Mouse (Mus musculus) forelimb bud, embryonic 11.5 days (tissue): ENCODE measurements around the gene Os9.
"Not testable (repeated sequence)": the region's sequence is repeated elsewhere in the genome, so short reads cannot be mapped to it uniquely, and the experiment has no call there.

Experiments used
- DNase-seq: peaks from one replicate; pipeline ENCODE4 v3.0.0-alpha.2; 2012; ENCODE audit warnings: low read depth, low spot score

Os9 gene

DNA sequence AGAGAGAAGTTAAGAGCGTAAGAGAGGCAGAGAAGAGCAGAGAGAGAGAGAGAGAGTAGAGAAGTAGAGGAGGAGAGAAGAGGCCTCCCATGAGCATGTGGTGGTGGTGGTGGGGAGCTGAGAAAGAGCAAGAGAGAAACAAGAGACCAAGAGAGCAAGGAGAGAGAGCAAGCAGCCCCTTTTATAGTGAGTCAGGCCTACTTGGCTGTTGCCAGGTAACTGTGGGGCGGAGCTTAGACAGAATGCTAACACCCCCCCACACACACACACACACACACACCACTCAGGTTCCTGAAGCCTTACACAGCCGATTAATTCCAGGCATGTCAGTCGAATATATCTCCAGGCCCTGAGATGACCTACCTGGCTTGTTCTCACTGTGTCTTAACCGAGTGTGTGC, 24.4 kb upstream of the Os9 start:
- no peak for DNase-seq

DNA sequence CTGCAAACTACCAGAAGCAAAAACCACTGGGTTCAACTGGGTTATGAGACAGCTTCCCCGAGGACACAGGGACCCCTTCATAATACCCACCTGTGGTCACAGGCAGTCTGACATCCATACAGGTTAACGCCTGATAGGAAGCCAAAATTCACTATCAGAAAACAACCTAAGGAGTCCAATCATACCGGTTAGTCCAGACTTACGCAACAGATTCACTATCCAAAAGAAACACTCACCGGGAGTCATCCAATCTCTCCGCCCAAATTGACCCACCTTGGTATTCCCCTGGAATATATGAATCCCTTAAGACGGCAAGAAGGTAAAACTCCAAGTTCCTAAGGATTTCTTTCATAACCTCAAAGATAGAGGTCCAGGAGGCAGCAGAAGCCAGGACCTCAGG, 23.6 kb upstream of the Os9 start:
- DNase-seq: no peak

DNA sequence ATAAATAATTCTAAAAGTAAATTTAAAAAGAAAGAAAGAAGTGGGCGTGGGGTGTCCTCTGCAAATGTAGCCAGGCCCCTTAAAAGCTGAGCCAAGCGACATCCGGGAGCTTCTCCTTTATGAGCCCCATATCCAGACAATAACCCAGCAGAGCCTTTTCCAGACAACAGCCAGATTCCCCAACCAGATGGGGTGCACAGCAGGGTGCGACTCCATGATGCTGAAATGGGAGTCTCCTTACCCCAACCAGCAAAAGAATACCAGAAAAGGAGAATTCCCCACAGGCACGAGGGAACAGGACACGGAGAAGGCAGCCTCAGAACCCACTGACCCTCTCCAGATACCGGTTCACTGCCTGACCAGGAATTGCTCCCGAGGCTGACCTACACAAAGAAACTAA, 22.3 kb upstream of the Os9 start:
- DNase-seq: no peak

DNA sequence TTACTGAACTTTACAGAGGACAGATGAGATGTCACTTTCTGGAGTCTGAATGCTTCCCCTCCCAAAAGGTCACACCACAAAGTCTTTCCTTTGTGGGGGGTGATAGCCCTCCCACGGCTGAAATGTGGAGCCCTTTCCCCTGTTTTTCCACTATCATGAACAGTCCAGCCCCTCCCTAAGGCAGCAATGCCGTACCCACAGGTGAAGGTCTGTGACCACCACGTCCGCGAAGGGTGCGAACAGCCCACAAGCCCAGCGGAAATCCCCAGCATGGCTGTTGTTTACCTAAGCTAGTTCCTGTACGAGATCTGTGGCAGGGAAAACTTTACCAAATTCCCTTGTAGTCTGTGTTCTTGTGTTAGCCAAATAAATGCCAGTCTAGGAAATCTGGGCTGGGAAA, 20.6 kb upstream of the Os9 start:
- no peak for DNase-seq

DNA sequence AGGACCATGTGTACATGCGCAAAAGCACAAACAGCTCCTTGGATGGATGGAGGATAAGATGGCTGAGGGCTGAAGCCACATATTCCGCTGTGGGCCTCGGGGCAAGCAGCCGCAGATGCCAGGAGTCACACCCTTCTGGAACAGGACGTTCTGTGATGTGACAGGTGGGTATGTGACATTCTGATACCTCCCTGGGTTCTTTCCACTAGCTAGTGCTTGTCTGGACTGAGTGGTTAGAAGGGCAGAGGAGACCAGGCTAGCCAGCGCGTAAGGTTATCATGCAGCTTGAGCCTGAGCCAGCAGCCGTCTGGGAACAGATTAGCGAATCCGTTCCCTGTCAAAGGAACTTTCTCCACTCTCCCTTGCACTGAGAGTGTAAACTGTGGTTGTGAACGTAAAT, 20.0 kb upstream of the Os9 start:
- DNase-seq: no peak

DNA sequence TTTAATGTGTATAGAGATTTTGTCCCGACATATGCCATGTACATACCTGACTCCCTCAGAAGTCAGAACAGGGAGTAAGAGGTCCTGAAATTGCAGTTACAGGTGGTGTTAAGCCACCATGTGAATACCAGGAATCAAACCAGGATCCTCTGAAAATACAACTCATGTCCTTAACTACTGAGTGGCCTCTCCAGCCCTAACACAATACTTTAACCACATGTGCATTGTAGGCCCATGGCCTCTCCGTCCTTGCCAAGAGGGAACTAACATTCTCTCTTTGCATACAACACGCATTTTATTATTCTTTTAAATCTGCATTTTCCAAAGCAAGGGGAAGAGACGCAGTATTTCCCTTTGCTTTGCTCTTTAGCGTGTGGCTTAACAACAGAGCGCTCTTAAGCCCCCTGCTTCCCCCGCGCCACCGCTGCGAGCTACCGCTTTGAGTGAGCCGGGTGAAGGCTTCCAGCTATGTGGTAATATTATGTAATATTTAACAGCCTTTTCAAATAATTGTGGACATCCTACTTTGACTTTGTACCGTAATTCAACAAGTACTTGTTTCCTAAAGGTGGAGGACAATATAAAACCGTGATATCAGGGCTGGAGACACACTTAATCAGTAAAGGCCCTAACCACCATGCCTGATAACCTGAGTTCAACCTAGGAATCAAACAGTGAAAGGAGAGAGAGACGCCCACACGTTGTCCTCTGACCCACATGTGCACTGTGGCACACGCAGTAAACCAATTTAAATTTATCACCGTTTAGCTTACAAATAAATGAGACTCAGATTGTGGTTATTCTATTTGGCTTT, 17.6 kb upstream of the Os9 start:
- DNase-seq: no peak

DNA sequence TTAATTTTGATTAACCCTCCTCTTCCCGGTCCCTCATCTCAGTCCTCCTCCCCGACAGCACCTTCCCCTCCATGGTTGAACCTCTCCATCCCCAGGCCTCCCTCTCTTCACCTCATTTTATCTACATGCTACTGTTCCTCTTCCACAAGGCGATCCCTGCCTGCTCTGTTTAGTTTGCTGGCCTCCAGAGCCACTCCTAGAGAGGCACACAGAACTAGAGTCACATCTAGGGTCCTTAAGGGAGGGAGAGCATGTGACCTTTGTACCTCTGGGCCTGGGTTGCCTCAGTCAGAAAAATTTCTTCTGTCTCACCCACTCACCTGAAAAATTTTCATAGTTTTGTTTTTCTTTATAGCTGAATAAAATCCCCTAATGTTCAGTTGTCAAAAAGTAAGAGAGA, 17.0 kb upstream of the Os9 start:
- DNase-seq: no peak

DNA sequence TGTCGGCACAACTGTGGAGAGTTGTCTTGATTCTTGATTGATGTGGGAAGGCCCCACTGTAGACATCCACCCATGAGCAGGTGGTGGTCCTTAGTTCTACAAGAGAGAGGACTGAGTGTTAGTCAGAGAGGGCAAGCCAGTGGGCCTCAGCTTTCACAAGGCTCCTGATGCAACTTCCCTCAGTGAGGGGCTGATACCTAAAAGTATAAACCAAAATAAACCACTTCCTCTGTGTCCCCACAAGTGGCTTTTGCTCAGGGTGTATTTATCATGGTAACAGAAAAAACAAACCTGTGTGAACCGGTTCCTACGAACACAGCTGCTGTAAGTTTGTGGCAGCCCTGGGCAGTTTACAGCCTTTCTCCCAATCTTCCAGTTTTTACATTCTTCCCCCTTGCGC, 15.6 kb upstream of the Os9 start:
- DNase-seq: no peak

DNA sequence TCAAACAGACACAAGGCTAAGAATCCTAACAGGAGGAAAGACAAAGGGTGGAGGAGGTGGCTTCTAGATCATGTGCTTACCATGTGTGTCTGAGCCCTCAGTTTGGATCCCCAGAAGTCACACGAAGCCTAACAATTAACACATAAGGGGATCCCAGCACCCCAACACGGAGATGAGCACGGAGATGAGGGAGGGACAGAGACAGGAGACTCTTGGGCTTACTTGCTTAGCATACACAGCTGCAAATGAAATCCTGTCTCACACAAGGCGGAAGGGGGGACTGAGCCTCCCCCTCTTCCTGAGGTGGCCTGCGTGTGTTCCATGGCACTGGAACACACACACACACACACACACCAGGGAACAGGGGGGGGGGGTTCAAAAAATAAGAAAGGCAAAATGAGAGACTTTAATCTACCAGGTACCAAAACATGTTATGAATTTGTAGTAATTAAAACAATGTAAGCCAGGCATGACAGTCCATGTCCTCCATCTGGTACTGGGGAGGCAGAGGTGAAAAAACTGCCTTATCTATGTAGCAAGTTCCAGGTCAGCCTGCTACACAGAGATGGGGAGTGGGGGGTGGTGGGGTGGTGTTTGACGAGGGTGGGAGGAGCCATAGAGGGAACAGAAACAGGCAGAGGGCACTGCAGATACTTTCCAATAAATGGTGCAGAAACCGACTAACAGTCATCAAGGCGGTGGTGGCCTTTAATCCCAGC, 14.3 kb upstream of the Os9 start:
- no peak for DNase-seq

DNA sequence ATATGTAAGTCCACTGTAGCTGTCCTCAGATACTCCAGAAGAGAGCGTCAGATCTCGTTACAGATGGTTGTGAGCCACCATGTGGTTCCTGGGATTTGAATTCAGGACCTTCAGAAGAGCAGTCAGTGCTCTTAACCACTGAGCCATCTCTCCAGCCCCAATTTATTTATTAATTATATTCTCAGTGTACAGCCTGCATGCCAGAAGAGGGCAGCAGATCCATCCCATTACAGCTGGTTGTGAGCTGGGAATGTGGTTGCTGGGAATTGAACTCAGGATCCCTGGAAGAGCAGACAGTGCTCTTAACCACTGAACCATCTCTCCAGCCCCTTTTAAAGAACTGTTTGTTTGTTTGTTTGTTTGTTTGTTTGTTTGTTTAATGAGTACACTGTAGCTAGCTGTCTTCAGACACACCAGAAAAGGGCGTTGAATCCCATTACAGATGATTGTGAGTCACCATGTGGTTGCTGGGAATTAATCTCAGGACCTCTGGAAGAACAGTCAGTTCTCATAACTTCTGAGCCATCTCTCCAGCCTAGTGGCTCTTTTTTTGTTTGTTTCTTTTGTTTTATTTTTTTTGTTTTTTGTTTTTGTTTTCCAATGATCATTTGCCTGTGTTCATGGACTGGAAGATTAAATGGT, 13.6 kb upstream of the Os9 start:
- not testable (repeated sequence) for DNase-seq

DNA sequence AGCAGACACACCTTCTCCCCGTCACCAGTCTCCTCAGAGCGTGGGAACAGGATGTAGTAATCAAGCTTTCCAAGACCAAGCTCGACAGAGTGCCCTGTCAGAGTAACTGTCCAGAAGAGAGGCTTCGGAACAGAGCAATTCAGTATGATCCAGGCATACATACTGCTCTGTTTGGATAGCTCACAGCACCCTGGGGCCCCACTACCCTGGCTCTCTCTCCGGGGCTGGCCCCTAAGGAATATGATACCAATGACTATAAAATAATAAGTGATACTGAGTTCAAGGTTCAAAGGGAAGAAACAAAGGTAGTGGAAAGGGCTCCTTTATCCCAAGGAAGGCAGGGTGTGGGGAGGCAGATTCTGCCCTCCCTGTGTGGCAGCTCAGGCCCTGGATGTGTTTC, 11.5 kb upstream of the Os9 start:
- DNase-seq: no peak

DNA sequence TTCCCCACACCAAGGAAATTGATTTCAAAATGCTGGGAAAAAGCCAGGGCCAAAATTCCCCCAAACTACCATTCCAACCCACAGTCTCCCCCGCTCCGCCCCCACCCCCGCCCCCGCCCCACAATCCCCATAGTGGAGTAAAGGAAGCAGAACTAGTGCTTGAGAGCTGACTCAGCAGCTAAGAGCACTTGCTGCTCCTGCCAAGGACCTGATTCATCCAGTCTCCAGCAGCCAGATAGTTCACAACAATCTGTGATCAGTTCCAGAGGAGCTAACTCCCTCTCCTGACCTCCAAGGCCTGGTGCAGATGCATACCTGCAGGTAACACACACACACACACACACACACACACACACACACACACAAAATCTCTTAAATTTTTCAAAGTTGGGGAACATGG, 8.5 kb upstream of the Os9 start:
- DNase-seq: no peak

DNA sequence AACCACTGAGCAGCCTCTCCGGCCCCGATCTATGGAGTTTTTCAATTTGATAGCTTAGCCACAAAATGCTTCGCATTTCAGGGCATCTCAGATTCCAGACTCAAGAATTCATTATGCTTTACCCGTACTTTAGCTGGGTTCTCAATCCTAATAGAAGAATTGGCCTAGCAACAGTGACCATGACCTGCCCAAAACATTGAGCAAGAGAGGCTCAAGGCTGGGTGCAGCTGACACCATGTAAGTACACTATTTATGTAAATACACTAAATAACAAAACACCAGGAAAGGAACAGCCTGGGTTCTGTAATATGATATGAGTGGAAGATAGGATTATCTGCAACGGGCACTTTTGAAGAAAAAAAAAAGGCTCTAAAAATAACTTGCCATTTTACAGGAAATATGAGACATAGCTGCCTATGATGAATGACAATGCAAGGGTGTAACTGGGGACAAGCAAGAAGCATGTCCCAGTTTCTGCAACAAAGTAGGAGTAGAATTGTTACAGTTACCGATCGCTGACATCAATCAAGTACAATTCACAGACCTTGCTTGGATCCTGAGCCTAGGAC, 6.9 kb upstream of the Os9 start:
- no peak for DNase-seq

DNA sequence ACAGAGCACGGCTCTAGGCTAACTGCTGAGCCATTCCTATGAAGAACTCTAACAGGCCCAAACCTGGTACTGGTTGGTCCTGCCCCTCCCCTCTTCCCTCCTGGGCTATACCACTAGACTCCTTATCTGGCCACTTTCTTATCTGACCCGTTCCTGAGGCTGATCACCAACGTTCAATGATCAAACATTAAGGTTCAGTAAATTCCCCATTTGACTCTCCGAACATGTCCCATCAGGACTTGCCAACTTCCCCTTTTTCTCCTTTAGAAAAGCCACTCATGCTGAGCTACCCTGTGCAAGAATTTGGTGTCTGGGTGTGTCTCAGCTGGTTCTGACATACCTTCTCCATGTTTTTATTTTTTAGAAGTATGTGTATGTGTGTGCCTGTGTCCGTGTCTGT, 5.6 kb upstream of the Os9 start:
- DNase-seq: no peak

DNA sequence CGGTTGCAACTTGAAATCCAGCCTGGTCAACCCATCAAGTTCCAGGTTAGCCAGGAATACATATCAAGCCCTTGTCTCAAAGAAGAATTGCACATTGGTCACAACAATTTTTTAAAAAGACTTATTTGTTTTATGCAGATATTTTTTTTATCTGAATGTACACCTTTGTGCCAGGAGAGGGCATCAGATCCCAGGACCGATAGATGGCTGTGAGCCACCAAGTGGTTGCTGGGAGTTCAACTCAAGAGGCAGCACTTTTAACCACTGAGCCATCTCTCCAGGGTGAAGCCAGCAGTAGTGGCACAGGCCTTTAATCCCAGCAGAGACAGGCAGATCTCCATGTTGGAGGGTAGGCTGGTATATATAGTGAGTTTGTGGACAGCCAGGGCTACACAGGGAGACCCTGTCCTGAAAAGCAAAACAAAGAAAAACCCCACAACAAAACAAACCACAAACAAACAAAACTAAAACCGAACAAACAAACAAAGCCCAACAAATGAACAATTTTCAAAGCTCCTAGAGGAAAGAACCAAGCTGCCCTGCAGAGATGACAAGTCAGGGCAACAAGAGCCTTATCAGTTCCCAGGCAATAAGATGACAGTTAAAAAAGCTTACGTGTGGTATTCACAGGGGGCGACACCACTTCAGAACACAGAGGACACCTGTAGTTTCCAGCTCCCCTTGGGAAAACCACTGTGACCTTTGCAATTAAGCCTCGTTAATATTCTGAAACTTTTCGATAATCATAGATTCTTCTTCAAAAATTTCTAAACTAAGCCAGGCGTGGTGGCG, 4.5 kb upstream of the Os9 start:
- DNase-seq: peak; percentile 46

DNA sequence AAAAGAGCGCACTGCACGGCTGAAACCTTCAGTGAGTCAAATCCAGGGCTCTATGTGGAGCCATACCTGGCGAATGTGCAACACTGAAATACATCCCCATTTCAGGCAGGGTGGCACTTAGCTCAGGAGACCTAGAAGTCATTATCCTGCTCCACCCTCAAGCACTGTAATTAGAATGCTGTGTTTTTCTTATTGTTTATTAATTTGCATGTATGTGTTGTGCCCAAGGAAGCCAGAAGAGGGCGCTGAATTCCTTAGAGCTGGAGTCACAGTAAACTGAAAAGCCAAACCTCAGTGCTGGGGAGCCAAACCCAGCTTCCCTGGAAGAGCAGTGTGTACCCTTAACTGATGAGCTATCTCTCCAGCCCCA, 2.5 kb upstream of the Os9 start:
- DNase-seq: peak; percentile 67

DNA sequence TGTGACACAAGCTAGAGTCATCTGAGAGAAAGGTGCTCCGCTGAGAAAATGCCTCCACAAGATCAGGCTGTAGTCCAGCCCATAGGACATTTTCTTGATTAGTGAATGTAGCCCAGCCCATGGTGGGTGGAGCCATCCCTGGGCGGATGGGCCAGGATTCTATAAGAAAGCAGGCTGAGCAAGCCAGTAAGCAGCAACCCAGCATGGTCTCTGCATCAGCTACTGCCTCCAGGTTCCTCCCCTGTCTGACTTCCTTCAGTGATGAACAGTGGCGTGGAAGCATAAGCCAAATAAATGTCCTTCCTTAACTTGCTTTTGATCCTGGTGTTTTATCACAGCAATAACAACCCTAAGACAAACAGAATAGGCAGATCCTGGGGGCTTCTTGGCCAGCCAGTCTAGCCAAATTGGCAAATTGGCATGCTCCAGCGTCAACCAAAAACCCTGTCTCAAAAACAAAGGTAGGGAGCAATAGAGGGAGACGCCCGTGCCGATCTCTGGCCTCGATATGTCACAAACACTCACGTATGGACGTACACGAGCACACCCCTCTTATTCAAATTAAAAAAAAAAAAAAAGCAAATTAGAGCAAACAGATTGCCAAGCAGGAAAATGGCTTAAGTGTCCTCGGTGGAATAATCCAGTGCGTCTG, 2.0 kb upstream of the Os9 start:
- no peak for DNase-seq

DNA sequence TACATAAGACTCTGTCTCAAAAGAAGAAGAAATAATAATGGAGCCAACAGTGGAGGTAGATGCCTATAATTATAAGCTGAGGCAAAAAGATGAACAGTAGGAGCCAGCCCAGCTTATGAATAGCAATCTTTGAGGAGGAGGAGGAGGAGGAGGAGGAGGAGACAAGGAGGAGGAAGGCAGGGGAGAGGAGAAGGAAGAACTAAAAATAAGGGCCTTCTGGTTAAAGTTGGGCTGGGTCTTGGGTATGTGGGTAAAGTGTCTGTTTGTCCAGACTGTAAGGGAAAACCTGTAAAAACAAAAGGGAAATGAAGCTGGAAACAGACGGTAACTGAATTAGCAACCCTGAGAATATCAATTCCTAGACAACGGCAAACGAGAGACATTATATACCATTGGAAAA, 1.1 kb upstream of the Os9 start:
- DNase-seq: no peak

DNA sequence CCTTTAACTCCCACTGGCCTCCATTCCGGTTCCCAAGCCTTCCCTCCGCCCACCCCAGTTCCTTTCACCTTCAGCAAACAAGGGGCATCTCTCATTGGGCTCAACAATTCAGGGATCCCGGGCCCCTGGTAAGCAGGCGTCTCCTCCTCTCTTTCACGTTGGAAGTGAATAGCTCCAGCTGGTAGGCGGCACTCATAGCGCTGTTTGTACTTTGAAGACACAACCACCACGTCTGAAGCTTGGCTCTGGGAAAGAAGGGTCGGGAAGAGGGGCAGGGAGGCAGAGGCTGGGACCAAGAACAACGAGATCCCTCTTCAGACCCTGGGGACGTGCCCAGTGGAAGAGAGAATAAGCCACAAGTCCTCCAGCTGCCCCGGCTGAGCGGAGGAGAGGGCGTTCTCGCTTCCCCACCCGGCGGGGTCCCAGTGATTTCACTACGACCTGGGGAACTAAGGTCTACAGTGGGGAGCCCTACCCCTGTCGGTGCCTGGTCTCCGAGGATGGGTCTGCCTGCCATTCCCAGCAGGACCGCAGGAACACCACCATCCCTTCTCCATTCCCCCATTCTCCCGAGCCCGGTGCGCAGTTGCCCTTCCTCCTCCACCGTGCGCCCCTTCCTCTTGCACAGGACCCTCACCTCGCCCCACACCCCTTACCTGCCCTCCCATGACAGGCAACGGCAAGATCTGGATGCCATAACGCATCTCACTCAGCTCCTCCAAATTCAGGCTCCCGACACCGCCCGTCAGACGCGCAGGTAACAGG, 448 bp downstream of the Os9 start:
- DNase-seq: no peak

DNA sequence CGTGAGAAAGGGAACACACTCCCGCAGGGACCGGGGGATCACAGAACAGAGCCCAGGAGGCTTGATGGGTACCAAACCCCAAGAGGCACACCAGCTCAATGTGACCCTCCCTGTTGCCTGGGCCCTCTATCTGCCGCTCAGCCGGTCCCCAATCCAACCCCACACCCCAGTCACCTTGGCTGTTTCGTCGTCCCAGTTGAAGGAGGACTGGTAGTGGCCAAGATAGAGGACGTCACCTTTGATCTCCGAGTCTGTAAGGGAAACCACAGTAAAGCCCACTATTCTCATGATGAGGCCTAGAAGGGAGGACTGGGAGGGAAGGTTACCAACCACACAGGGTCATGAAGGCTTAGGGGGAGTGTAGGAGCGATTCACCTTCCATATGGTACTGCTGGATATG, 1.7 kb downstream of the Os9 start:
- no peak for DNase-seq

DNA sequence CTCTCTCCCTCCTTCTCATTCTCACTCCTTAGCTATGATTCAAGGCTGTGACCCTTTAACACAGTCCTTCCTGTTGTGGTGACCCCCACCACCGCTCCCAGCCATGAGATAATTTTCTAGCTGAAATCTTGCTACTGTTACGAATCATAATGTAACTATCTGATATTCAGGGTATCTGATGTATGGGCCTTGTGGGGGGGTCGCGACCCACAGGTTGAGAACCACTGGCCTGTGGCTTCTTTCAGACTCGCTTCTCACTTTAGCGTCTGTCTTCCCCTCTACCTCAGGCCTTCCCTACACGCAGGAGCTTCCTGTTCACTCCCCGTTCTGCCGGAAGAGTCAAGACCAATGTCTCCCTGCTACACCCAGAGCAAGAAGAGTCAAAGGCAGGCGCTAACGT, 2.5 kb downstream of the Os9 start:
- DNase-seq: no peak
